Mouse (Mus musculus) midbrain, embryonic 16.5 days (tissue): ENCODE measurements around the gene Fndc3a. TPM values are rescaled to one million over a fixed set of nuclear protein-coding genes. Genes with fewer than 3 reads are reported as not detected.

Source experiments
- ATAC-seq: fragments of 200-750 bp; cut with Nextera tagmentation; 2 replicates; pipeline ENCODE4 v1.8.0; 2017; ENCODE audit warnings: moderate TSS enrichment
- H3K27ac ChIP-seq: fragments of 300-500 bp; sonication (generic); 2 replicates; pipeline ENCODE4 v1.5.1; 2014; ENCODE audit warnings: mild to moderate bottlenecking, low read length, mixed read lengths
- H3K27me3 ChIP-seq: fragments of 300-500 bp; sonication (generic); 2 replicates; pipeline ENCODE4 v1.6.1; 2014; ENCODE audit warnings: low read depth, low read length, mixed read lengths; ENCODE audit not compliant: control insufficient read depth, insufficient read depth
- H3K36me3 ChIP-seq: fragments of 300-500 bp; sonication (generic); 2 replicates; pipeline ENCODE4 v1.6.1; 2014; ENCODE audit warnings: mild to moderate bottlenecking, low read length, moderate library complexity, mixed read lengths; ENCODE audit not compliant: control insufficient read depth, insufficient read depth
- H3K4me1 ChIP-seq: fragments of 300-500 bp; sonication (generic); 2 replicates; pipeline ENCODE4 v1.6.1; 2014; ENCODE audit warnings: mild to moderate bottlenecking, low read length, mixed read lengths; ENCODE audit not compliant: control insufficient read depth, insufficient read depth
- H3K4me2 ChIP-seq: fragments of 300-500 bp; sonication (generic); 2 replicates; pipeline ENCODE4 v1.6.1; 2014; ENCODE audit warnings: mild to moderate bottlenecking, low read length, mixed read lengths
- H3K4me3 ChIP-seq: fragments of 300-500 bp; sonication (generic); 2 replicates; pipeline ENCODE4 v1.5.1; 2014; ENCODE audit warnings: low read depth, mild to moderate bottlenecking, low read length, moderate library complexity, mixed read lengths
- H3K9ac ChIP-seq: fragments of 300-500 bp; sonication (generic); 2 replicates; pipeline ENCODE4 v1.6.1; 2014; ENCODE audit warnings: low read depth, low read length, mixed read lengths
- H3K9me3 ChIP-seq: fragments of 300-500 bp; sonication (generic); replicated peaks from 2 replicates; pipeline ENCODE4 v1.6.1; 2014; ENCODE audit warnings: mild to moderate bottlenecking, low read length, mixed read lengths; ENCODE audit not compliant: control insufficient read depth, poor library complexity, severe bottlenecking
- WGBS: fragments of 180-500 bp; shearing (Covaris S2); extraction: QIAGEN DNeasy Blood & Tissue Kit; methylation state at CpG from one replicate; pipeline ENCODE4 v1.1.7; 2014; 5-methylcytosine and 5-hydroxymethylcytosine counted together
- polyA plus RNA-seq: library from polyadenylated mRNA; unstranded; fragments of >200 nt; fragmentation: Nextera tagmentation; extraction: Ambion mirVana; gene quantifications from 2 replicates; pipeline ENCODE4 v1.2.1, GENCODE M21; 2015

Gene Fndc3a
- polyA plus RNA-seq, 1 experiment from 2014 or later = 47.5 TPM

DNA sequence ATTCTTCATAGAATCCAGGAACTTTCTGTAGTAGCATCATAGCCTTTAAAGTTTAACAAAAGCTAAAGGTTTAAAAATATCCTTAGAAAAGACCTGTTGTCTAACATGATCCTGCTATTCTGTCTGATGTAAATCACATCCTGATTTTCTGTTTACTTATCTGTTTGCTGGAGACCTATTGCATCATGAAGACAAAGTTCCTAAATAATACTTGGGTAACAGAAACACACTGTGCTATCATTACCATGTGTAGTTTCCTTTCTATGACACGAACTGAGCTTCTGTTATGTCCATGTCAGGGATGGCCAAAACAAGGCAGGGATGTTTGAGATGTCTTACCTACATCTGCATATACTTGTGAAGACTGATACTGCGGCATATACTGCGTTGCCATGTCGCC lies 120.4 kb downstream of the Fndc3a start:
- 96% methylated on average over 4 of the region's 4 CpGs for WGBS
- no peaks in the 10 kb centered on the region for H3K9me3 ChIP-seq

DNA sequence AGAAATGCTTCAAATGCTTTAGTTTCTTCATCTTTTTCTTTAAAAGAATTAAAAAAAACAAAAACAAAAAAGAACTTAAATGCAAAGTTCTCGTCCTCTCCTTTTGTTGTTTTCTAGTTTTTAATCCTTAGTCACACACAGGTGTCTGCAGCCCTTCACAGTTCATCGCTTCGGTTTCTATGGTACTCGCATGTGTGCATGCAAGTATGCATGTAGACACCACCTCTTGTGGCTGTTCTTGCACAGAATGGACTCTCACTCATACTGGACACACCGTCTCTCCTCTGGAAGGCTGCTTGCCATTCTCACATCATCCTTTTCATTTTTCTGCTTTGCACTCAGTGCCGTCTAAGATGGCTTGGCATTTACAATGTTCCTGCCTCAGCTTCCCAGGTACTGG lies 126.8 kb downstream of the Fndc3a start:
- no peaks in the 10 kb centered on the region for H3K9me3 ChIP-seq
- H3K4me1 ChIP-seq = no peaks in the 10 kb centered on the region
- peaks cover 6% of the 10 kb centered on the region; the same call in 1 of the 2 replicates for H3K36me3 ChIP-seq
- 35% methylated on average over 6 of the region's 6 CpGs for WGBS
- no peak for ATAC-seq
- H3K9ac ChIP-seq = no peak overlapping the region
- no peak overlapping the region for H3K4me2 ChIP-seq
- no peak overlapping the region for H3K4me3 ChIP-seq
- H3K27me3 ChIP-seq = no peaks in the 10 kb centered on the region
- no peak overlapping the region for H3K27ac ChIP-seq

More for the DNA sequence above, 120.4 kb downstream of the Fndc3a start:
- no peak for ATAC-seq
- Histone ChIP-seq H3K4me1 (no peaks in the 10 kb centered on the region), H3K27ac (no peak overlapping the region), H3K4me3 (no peak overlapping the region), H3K36me3 (peaks cover 10% of the 10 kb centered on the region), H3K4me2 (no peak overlapping the region), H3K27me3 (no peaks in the 10 kb centered on the region), H3K9ac (no peak overlapping the region)

DNA sequence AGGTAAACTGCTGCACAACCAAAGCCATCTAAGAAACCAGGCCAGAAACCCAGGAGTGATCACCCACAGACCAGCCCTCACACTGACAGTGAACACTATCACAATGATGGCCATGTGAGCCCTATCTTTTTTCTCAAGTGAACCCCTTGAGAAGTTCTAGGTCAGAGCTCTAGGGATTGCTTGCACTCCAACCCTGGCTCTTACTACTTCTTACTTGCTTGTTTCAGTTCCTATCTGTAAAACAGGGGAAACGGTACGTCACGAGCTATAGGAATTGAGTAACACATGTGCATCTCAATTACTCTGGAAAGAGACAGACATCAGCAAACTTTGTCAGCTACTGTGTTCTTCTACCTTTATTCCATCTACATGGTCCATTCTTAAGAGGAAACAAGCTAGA lies 128.8 kb downstream of the Fndc3a start:
- ATAC-seq = no peak
- no peaks in the 10 kb centered on the region for H3K9me3 ChIP-seq

DNA sequence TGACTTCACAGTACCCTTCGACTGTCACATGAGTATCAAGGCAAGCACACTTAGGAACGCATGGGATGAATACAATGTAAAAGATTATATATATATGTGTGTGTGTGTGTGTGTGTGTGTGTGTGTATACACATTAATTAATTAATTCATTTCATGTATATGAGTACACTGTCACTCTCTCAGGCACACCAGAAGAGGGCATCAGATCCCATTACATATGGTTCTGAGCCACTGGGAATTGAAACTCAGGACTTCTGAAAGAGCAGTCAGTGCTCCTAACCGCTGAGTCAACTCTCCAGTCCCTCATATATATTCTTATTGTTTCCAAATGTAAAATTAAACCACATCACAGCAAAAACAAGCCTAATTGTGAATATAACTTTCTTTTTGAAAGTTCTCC lies 133.5 kb downstream of the Fndc3a start:
- no peak for ATAC-seq
- H3K9me3 ChIP-seq = no peaks in the 10 kb centered on the region
- 90% methylated on average over 3 of the region's 3 CpGs for WGBS
- peaks cover 11% of the 10 kb centered on the region; the same call in 1 of the 2 replicates for H3K36me3 ChIP-seq
- no peak overlapping the region for H3K27ac ChIP-seq
- no peaks in the 10 kb centered on the region for H3K4me1 ChIP-seq
- H3K9ac ChIP-seq = no peak overlapping the region
- H3K4me2 ChIP-seq = no peak overlapping the region
- H3K4me3 ChIP-seq = no peak overlapping the region
- no peaks in the 10 kb centered on the region for H3K27me3 ChIP-seq

More for the DNA sequence above, 128.8 kb downstream of the Fndc3a start:
- Histone ChIP-seq H3K4me2 (no peak overlapping the region), H3K36me3 (0 out of 2 replicates have a peak, but pooled peaks cover 3% of the 10 kb centered on the region), H3K4me1 (no peaks in the 10 kb centered on the region), H3K9ac (no peak overlapping the region), H3K4me3 (no peak overlapping the region), H3K27ac (no peak overlapping the region), H3K27me3 (no peaks in the 10 kb centered on the region)
- 94% methylated on average over 3 of the region's 3 CpGs for WGBS

DNA sequence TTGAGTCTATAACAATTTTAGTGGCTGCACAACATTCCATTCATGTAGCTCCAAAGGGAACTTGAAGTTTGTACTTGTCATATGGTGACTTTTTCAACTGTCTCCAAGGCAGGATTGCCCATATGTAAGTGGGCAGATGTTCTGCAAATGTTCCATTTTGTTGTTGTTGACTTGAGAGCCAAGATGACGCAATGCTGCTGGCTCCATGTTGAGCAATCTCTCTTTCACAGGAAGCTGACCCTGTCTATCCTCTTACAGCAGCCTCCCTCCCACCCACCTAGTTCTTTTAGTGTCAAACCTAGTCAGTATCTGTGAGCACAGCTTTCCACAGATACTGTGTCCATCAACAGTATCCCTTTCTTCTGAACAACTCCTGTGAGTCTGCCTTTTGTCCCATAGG lies 145.9 kb downstream of the Fndc3a start:
- Histone ChIP-seq H3K4me2 (no peak overlapping the region), H3K4me1 (no peaks in the 10 kb centered on the region), H3K4me3 (no peak overlapping the region), H3K9ac (no peak overlapping the region), H3K27me3 (no peaks in the 10 kb centered on the region), H3K27ac (no peak overlapping the region), H3K9me3 (no peaks in the 10 kb centered on the region), H3K36me3 (peaks cover 22% of the 10 kb centered on the region)
- WGBS = 97% methylated on average over 1 of the region's 1 CpGs
- ATAC-seq = no peak

DNA sequence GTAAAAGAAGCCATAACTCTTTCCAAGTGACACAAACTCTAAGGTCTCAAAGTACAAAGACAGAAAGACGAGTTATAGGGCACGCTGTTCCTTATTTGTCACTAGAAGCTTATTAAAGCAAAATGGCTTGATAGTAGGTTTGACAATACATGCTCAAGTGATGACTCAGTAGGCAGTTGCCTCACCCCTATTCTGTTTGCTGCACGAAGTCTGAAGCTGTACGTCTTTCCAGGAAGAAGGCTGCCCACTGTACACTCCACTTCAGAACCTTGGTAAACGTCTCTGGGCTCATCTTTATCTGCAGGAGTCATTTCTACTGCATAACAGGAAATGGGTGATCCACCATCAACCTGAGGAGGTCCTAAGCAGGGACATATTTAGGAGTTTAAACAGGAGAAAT lies 151.0 kb downstream of the Fndc3a start:
- Histone ChIP-seq H3K9me3 (no peaks in the 10 kb centered on the region), H3K4me1 (no peaks in the 10 kb centered on the region), H3K4me2 (no peak overlapping the region), H3K27me3 (no peaks in the 10 kb centered on the region), H3K27ac (no peak overlapping the region), H3K4me3 (no peak overlapping the region), H3K36me3 (peaks cover 14% of the 10 kb centered on the region; the same call in 1 of the 2 replicates), H3K9ac (no peak overlapping the region)
- no peak for ATAC-seq
- WGBS = 92% methylated on average over 5 of the region's 5 CpGs

DNA sequence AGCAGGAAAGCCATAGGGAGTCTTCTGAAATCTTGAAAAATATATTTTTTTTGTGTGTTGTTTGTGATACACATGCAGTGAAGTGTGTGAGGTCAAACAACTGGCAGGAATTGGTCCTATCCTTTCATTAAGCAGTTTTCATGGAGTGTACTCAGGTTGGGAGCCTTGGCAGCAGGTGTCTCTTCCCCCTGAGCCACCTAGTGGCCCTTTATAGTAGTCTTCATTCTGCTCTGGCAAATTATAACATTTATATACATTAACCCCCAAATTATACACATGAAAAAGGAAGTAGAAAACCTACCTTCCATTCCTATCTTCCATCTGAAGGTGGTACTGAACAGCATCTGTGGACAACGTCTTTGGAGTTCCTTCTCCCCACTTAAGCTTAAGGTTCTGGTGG lies 154.0 kb downstream of the Fndc3a start:
- no peak overlapping the region for H3K27ac ChIP-seq
- no peaks in the 10 kb centered on the region for H3K4me1 ChIP-seq
- H3K4me2 ChIP-seq = no peak overlapping the region
- WGBS = 94% methylated on average over 1 of the region's 1 CpGs
- ATAC-seq = no peak
- no peaks in the 10 kb centered on the region for H3K9me3 ChIP-seq
- no peak overlapping the region for H3K4me3 ChIP-seq
- H3K27me3 ChIP-seq = no peaks in the 10 kb centered on the region
- no peak overlapping the region for H3K9ac ChIP-seq
- H3K36me3 ChIP-seq = peaks cover 17% of the 10 kb centered on the region

DNA sequence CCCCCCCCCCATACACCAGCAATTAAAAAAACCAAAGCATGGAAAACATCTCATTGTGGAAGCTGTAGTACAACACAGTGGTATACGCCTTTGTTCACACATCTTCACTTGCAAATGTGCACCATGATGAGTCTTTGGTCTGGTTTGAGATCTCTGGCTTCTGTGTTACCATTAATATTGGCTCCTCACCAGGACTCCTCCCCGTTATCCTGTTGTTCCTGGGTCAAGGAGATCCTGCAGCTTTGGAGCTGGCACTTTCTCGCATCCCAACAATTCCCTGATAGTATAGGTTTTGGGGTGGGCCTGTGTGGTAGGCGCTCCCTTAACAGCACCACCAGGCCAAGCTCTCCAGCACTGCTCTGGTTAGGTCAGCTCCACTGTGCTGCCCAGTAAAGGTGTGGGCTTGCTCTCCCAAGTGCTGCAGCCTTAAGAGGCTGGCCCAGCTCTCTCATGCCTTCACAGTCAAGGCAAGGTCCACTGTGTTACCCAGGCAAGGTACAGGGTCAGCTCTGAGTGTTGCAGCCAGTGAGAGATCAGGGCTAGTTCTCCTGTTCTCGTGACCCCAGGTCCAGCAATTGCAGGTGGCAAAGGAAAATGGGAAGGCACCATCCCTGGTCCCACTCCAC lies 173.3 kb downstream of the Fndc3a start:
- ATAC-seq = no peak
- no peak overlapping the region for H3K9ac ChIP-seq
- H3K27ac ChIP-seq = no peak overlapping the region
- no peaks in the 10 kb centered on the region for H3K27me3 ChIP-seq
- H3K36me3 ChIP-seq = peaks cover 13% of the 10 kb centered on the region
- H3K4me1 ChIP-seq = peaks cover 6% of the 10 kb centered on the region; the same call in 1 of the 2 replicates
- 88% methylated on average over 5 of the region's 5 CpGs for WGBS
- no peak overlapping the region for H3K4me2 ChIP-seq
- no peaks in the 10 kb centered on the region for H3K9me3 ChIP-seq
- no peak overlapping the region for H3K4me3 ChIP-seq

DNA sequence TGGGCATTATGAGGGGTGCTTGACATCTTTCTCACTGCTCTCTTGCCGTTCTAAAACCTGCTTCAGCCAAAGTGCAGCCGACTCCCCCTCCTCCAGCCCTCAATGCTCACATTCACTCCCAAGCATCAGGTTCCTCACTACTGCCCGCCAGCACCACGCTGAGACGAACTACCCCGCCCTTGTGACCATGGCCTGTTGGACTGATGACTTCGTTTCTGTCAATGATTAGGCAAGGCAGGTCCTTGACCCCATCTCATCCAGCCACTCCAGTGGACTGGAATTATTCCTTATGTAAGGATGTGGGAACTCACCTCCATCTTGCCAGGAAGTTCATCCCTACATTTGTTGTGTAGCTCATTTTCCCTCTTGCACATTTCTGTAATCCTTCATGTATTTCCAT lies 175.9 kb downstream of the Fndc3a start:
- H3K36me3 ChIP-seq = peaks cover 2% of the 10 kb centered on the region; the same call in 1 of the 2 replicates
- H3K27ac ChIP-seq = no peak overlapping the region
- ATAC-seq = no peak
- peaks cover 8% of the 10 kb centered on the region; the same call in 1 of the 2 replicates for H3K4me1 ChIP-seq
- H3K9ac ChIP-seq = no peak overlapping the region
- H3K4me3 ChIP-seq = no peak overlapping the region
- 88% methylated on average over 7 of the region's 7 CpGs for WGBS
- peaks cover 3% of the 10 kb centered on the region; the same call in 1 of the 2 replicates for H3K27me3 ChIP-seq
- no peaks in the 10 kb centered on the region for H3K9me3 ChIP-seq
- no peak overlapping the region for H3K4me2 ChIP-seq
